Mouse (Mus musculus) embryo, embryonic 11.5 days (tissue): ENCODE results near the gene Klk1b27.
"Not testable (repeated sequence)": the region's sequence is repeated elsewhere in the genome, so short reads cannot be mapped to it uniquely, and the experiment has no call there.

ENCODE experiments used
- DNase-seq: peaks from one replicate; pipeline ENCODE4 v3.0.0-alpha.2; 2012; ENCODE audit warnings: low read depth, low spot score

Klk1b27 gene

GRCm38 (mm10) chr7:44051990-44052389, at the start of gene Klk1b27:
Gene Klk1b27, plus strand, starts transcription at chr7:44052290.
- DNase-seq = not testable (repeated sequence)

- no peak for DNase-seq
These were observed 47.2 kb upstream of the Klk1b27 start for GRCm38 (mm10) chr7:44004847-44005246.

- not testable (repeated sequence) for DNase-seq
These were observed 40.2 kb upstream of the Klk1b27 start, which contains the start of gene Klk1b26 for GRCm38 (mm10) chr7:44011868-44012267. Gene Klk1b26, plus strand, starts transcription at chr7:44012168.

DNA sequence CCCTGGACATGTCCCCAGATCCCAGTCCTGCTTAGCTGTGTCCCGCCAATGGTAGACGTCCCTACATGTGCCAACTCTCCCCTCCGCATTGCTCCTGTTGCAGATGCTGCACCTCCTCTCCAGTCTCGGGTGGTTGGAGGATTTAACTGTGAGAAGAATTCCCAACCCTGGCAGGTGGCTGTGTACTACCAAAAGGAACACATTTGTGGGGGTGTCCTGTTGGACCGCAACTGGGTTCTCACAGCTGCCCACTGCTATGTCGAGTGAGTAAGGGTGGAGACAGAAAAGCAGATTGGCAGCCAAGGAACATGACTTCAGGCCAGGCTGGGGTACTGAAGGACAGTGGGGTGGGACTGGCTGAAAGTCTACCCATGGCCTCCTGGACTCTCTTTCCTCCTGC, 37.4 kb upstream of the Klk1b27 start:
- DNase-seq = not testable (repeated sequence)

DNA sequence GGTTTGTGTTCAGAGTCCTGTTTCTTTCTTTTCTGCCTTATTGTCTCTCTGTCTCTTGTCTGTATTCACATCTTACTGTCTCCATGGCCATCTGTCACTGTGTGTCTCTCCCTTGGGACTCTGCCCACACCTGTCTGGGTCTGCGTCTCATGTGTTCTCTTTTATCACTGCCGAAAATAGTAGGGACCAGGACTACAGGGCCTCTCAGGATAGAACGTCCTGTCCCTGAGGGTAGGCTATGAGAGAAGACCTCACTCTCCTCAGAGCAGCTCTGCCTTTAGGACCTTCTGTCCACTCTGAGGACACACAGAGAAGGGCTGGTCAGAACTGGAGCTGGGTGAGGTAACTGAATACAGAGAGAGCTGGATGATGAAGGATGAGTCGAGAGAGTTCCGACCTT, 37.0 kb upstream of the Klk1b27 start:
- DNase-seq = no peak

GRCm38 (mm10) chr7:44072117-44072516, 20.0 kb downstream of the Klk1b27 start:
- no peak for DNase-seq

GRCm38 (mm10) chr7:44077703-44078102, 25.6 kb downstream of the Klk1b27 start:
- DNase-seq = no peak

- DNase-seq = no peak
These were observed 44.0 kb downstream of the Klk1b27 start for GRCm38 (mm10) chr7:44096111-44096510.

DNA sequence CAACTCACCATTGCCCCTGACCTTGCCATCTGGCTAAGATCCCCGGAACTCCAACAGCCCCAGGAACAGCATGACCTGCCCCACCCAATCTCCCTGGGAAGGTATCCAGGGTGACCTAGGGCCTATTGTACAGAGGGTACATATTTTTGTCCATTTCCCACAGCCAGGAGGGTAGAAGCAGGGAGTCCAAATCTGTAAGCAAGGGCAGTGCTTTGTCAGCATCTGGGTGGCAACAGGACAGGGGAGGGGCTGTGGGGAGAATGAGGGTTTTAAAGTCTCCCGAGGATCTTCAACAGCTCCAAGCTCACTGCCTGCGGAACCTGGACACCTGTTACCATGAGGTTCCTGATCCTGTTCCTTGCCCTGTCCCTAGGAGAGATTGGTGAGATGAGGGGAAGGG, 49.9 kb downstream of the Klk1b27 start, which contains the start of gene Klk1b21:
Klk1b21 (plus strand) TSS at position 301 of the 400 bp plus-strand sequence.
- not testable (repeated sequence) for DNase-seq
